Mouse (Mus musculus): ENCODE data around the gene Ablim1. TPM values are rescaled to one million over a fixed set of nuclear protein-coding genes. Genes with fewer than 3 reads are reported as not detected.

Gene Ablim1
- polyA plus RNA-seq, 1 experiment from 2014 or later, result 58.7 TPM

GRCm38 (mm10) chr19:57274286-57274685 is 40.4 kb downstream of the Ablim1 start:
- H3K27ac ChIP-seq (replicated peaks), result no peak overlapping the region

GRCm38 (mm10) chr19:57272824-57273613 is 41.7 kb downstream of the Ablim1 start:
- H3K4me3 ChIP-seq (replicated peaks), result no peak overlapping the region
- no peaks in the 10 kb centered on the region for H3K27me3 ChIP-seq (replicated peaks)
- no peaks in the 10 kb centered on the region for H3K36me3 ChIP-seq
- H3K27ac ChIP-seq (replicated peaks), result peak overlapping the region; percentile 51
- no peak overlapping the region for H3K9ac ChIP-seq (replicated peaks)
- ATAC-seq (ENCODE audit: low FRiP score), result peak; percentile 64
- peaks cover 40% of the 10 kb centered on the region for H3K4me1 ChIP-seq
- H3K4me2 ChIP-seq, result peak overlapping the region; percentile 31
- WGBS, result 51% methylated on average over 13 of the region's 13 CpGs
- H3K9me3 ChIP-seq (replicated peaks), result no peaks in the 10 kb centered on the region

More at GRCm38 (mm10) chr19:57274286-57274685, 40.4 kb downstream of the Ablim1 start:
- Histone ChIP-seq H3K36me3 (no peaks in the 10 kb centered on the region), H3K9me3 (replicated peaks) (no peaks in the 10 kb centered on the region), H3K9ac (replicated peaks) (no peak overlapping the region), H3K27me3 (replicated peaks) (no peaks in the 10 kb centered on the region), H3K4me2 (peak overlapping the region; percentile 37; the same call in 1 of the 2 replicates), H3K4me3 (replicated peaks) (no peak overlapping the region), H3K4me1 (peaks cover 38% of the 10 kb centered on the region)
- no peak for ATAC-seq (ENCODE audit: low FRiP score)
- 54% methylated on average over 12 of the region's 12 CpGs for WGBS

- no peak overlapping the region for H3K9ac ChIP-seq (replicated peaks)
- H3K36me3 ChIP-seq, result no peaks in the 10 kb centered on the region
- H3K27me3 ChIP-seq (replicated peaks), result no peaks in the 10 kb centered on the region
- H3K27ac ChIP-seq (replicated peaks), result no peak overlapping the region
- ATAC-seq (ENCODE audit: low FRiP score), result no peak
- no peak overlapping the region for H3K4me3 ChIP-seq (replicated peaks)
- H3K4me2 ChIP-seq, result no peak overlapping the region
- peaks cover 36% of the 10 kb centered on the region for H3K4me1 ChIP-seq
- WGBS, result 75% methylated on average over 16 of the region's 16 CpGs
- no peaks in the 10 kb centered on the region for H3K9me3 ChIP-seq (replicated peaks)
These were observed 43.0 kb downstream of the Ablim1 start for GRCm38 (mm10) chr19:57271757-57272156.

- no peak overlapping the region for H3K4me3 ChIP-seq (replicated peaks)
- WGBS, result 93% methylated on average over 6 of the region's 6 CpGs
- H3K9me3 ChIP-seq (replicated peaks), result no peaks in the 10 kb centered on the region
- peaks cover 36% of the 10 kb centered on the region for H3K4me1 ChIP-seq
- H3K9ac ChIP-seq (replicated peaks), result no peak overlapping the region
- no peaks in the 10 kb centered on the region for H3K27me3 ChIP-seq (replicated peaks)
- H3K36me3 ChIP-seq, result no peaks in the 10 kb centered on the region
- no peak overlapping the region for H3K4me2 ChIP-seq
- no peak overlapping the region for H3K27ac ChIP-seq (replicated peaks)
- ATAC-seq (ENCODE audit: low FRiP score), result no peak
These were observed 44.0 kb downstream of the Ablim1 start for GRCm38 (mm10) chr19:57270711-57271110.

- Histone ChIP-seq H3K9me3 (replicated peaks) (no peaks in the 10 kb centered on the region), H3K4me3 (replicated peaks) (no peak overlapping the region), H3K27ac (replicated peaks) (no peak overlapping the region), H3K27me3 (replicated peaks) (no peaks in the 10 kb centered on the region), H3K36me3 (no peaks in the 10 kb centered on the region), H3K9ac (replicated peaks) (no peak overlapping the region), H3K4me2 (no peak overlapping the region), H3K4me1 (peaks cover 27% of the 10 kb centered on the region)
- WGBS, result 50% methylated on average over 6 of the region's 6 CpGs
- ATAC-seq (ENCODE audit: low FRiP score), result no peak
These were observed 44.9 kb downstream of the Ablim1 start for GRCm38 (mm10) chr19:57269791-57270190.

- no peak overlapping the region for H3K9ac ChIP-seq (replicated peaks)
- 72% methylated on average over 5 of the region's 5 CpGs for WGBS
- no peaks in the 10 kb centered on the region for H3K9me3 ChIP-seq (replicated peaks)
- H3K4me3 ChIP-seq (replicated peaks), result no peak overlapping the region
- H3K27ac ChIP-seq (replicated peaks), result no peak overlapping the region
- H3K27me3 ChIP-seq (replicated peaks), result no peaks in the 10 kb centered on the region
- peaks cover 12% of the 10 kb centered on the region for H3K4me1 ChIP-seq
- no peak for ATAC-seq (ENCODE audit: low FRiP score)
- H3K4me2 ChIP-seq, result no peak overlapping the region
- H3K36me3 ChIP-seq, result no peaks in the 10 kb centered on the region
These were observed 47.2 kb downstream of the Ablim1 start for GRCm38 (mm10) chr19:57267531-57267930.

- Histone ChIP-seq H3K4me1 (peaks cover 8% of the 10 kb centered on the region), H3K9me3 (replicated peaks) (no peaks in the 10 kb centered on the region), H3K36me3 (no peaks in the 10 kb centered on the region), H3K4me2 (no peak overlapping the region), H3K27ac (replicated peaks) (no peak overlapping the region), H3K27me3 (replicated peaks) (no peaks in the 10 kb centered on the region), H3K4me3 (replicated peaks) (no peak overlapping the region), H3K9ac (replicated peaks) (no peak overlapping the region)
- WGBS, result 82% methylated on average over 10 of the region's 10 CpGs
- ATAC-seq (ENCODE audit: low FRiP score), result no peak
These were observed 48.2 kb downstream of the Ablim1 start for GRCm38 (mm10) chr19:57266374-57267085.

GRCm38 (mm10) chr19:57264296-57264947 is 50.3 kb downstream of the Ablim1 start:
- Histone ChIP-seq H3K36me3 (no peaks in the 10 kb centered on the region), H3K4me1 (peaks cover 3% of the 10 kb centered on the region), H3K4me2 (no peak overlapping the region), H3K27me3 (replicated peaks) (no peaks in the 10 kb centered on the region), H3K27ac (replicated peaks) (no peak overlapping the region), H3K9me3 (replicated peaks) (no peaks in the 10 kb centered on the region), H3K4me3 (replicated peaks) (no peak overlapping the region), H3K9ac (replicated peaks) (no peak overlapping the region)
- no peak for ATAC-seq (ENCODE audit: low FRiP score)
- WGBS, result 73% methylated on average over 15 of the region's 15 CpGs

- Histone ChIP-seq H3K9me3 (replicated peaks) (no peaks in the 10 kb centered on the region), H3K9ac (replicated peaks) (no peak overlapping the region), H3K36me3 (no peaks in the 10 kb centered on the region), H3K27ac (replicated peaks) (no peak overlapping the region), H3K4me3 (replicated peaks) (no peak overlapping the region), H3K27me3 (replicated peaks) (no peaks in the 10 kb centered on the region), H3K4me1 (no peaks in the 10 kb centered on the region), H3K4me2 (no peak overlapping the region)
- no peak for ATAC-seq (ENCODE audit: low FRiP score)
- WGBS, result 90% methylated on average over 12 of the region's 12 CpGs
These were observed 56.9 kb downstream of the Ablim1 start for GRCm38 (mm10) chr19:57257801-57258200.

GRCm38 (mm10) chr19:57256666-57257065 is 58.1 kb downstream of the Ablim1 start:
- WGBS, result 53% methylated on average over 9 of the region's 9 CpGs
- no peak for ATAC-seq (ENCODE audit: low FRiP score)
- no peak overlapping the region for H3K27ac ChIP-seq (replicated peaks)

GRCm38 (mm10) chr19:57255157-57255556 is 59.6 kb downstream of the Ablim1 start:
- 82% methylated on average over 8 of the region's 8 CpGs for WGBS
- no peak overlapping the region for H3K27ac ChIP-seq (replicated peaks)
- no peaks in the 10 kb centered on the region for H3K4me1 ChIP-seq
- H3K27me3 ChIP-seq (replicated peaks), result no peaks in the 10 kb centered on the region
- H3K4me2 ChIP-seq, result no peak overlapping the region
- H3K9ac ChIP-seq (replicated peaks), result no peak overlapping the region
- no peak overlapping the region for H3K4me3 ChIP-seq (replicated peaks)
- no peaks in the 10 kb centered on the region for H3K36me3 ChIP-seq
- ATAC-seq (ENCODE audit: low FRiP score), result no peak
- H3K9me3 ChIP-seq (replicated peaks), result no peaks in the 10 kb centered on the region

More at GRCm38 (mm10) chr19:57256666-57257065, 58.1 kb downstream of the Ablim1 start:
- H3K4me1 ChIP-seq, result no peaks in the 10 kb centered on the region
- H3K27me3 ChIP-seq (replicated peaks), result no peaks in the 10 kb centered on the region
- H3K36me3 ChIP-seq, result no peaks in the 10 kb centered on the region
- H3K9me3 ChIP-seq (replicated peaks), result no peaks in the 10 kb centered on the region
- H3K4me3 ChIP-seq (replicated peaks), result no peak overlapping the region
- H3K4me2 ChIP-seq, result no peak overlapping the region
- H3K9ac ChIP-seq (replicated peaks), result no peak overlapping the region
